Mouse (Mus musculus): ENCODE measurements around the gene Fbl.

- TF ChIP-seq CTCF (IDR thresholded peaks at IDR 0.05; ENCODE audit: extremely low read depth, insufficient read depth, insufficient read length, insufficient replicate concordance) (no peak), POLR2A (IDR thresholded peaks at IDR 0.05; ENCODE audit: low read depth, low read length) (no peak)
These were observed 19.7 kb upstream of the Fbl start for GRCm38 (mm10) chr7:28149841-28150240.
